ENCODE assay signal across 7 mouse cellular contexts in genomic region chr6:83599060-83599550, GRCm38 (mm10). TPM values are rescaled to one million over a fixed set of nuclear protein-coding genes. Genes with fewer than 3 reads are reported as not detected.
DNase-seq lines count a peak whose midpoint lies in the region; ATAC-seq and TF ChIP-seq lines count a peak whose summit lies in the region.

No protein-coding gene starts in this region.

- no peak for DNase-seq in ES-E14 (ENCODE audit: low read depth, low spot score)
- no peak for DNase-seq in layer of hippocampus, adult 8-10 months (ENCODE audit: low spot score in 2 of 2)
- no peak for DNase-seq in cerebellum, adult 11-12 months
- no peak for DNase-seq in cerebellum, postnatal 4 days (ENCODE audit: low spot score in 2 of 2)

- peak overlapping the region; percentile 54 to 75 for H3K4me3 ChIP-seq in ES-E14 (ENCODE audit: insufficient read depth in 1 of 2, low read depth in 1 of 2, low read length in 2 of 2, poor library complexity in 1 of 2, severe bottlenecking in 1 of 2)

- H3K9me3 ChIP-seq in ES-E14 (ENCODE audit: control insufficient read depth, insufficient read depth, low read depth, low read length): no peaks in the 10 kb centered on the region

- H3K36me3 ChIP-seq in ES-E14 (ENCODE audit: control insufficient read depth, insufficient read depth, low read length, poor library complexity, severe bottlenecking): no peaks in the 10 kb centered on the region

- peaks cover 0 to 1% of the 10 kb centered on the region in 2 experiments; a peak in 1 of 4 replicates for H3K4me1 ChIP-seq in ES-E14 (ENCODE audit: control insufficient read depth in 2 of 2, insufficient read depth in 2 of 2, low read length in 2 of 2, poor library complexity in 1 of 2)

- peak; percentile 28; the same call in 1 of the 2 replicates for ATAC-seq in common myeloid progenitor, adult 5-6 weeks (replicated peaks; ENCODE audit: low read depth, poor library complexity, severe bottlenecking)
- ATAC-seq in hematopoietic stem cell, adult 5-6 weeks (replicated peaks in 1 of 2; ENCODE audit: insufficient read depth in 1 of 2, low FRiP score in 2 of 2, low TSS enrichment in 1 of 2, low read depth in 1 of 2, poor library complexity in 2 of 2, severe bottlenecking in 2 of 2): peak; percentile 30 to 36; a peak in 1 of 4 replicates
- ATAC-seq in megakaryocyte progenitor cell, adult 5-6 weeks (replicated peaks; ENCODE audit: poor library complexity): peak; percentile 26; the same call in 1 of the 2 replicates

- no peak overlapping the region for H3K27ac ChIP-seq in ES-E14 (ENCODE audit: insufficient read depth, low read depth, low read length, poor library complexity, severe bottlenecking)

- in situ Hi-C loops in ES-E14 (cut with MboI; ENCODE audit: low sequenced_read_pairs in 2 of 2, unreplicated experiment in 2 of 2): no loop called here

- peak overlapping the region; percentile 41; the same call in 1 of the 2 replicates for H3K9ac ChIP-seq in ES-E14 (ENCODE audit: insufficient read depth, low read depth, low read length, poor library complexity, severe bottlenecking)

TF ChIP-seq in ES-E14, 5 proteins besides CTCF, POLR2A, EP300 and RAD21:
- TF ChIP-seq CHD2 (IDR thresholded peaks at IDR 0.05; ENCODE audit: low read depth, low read length): no peak
- TF ChIP-seq ZNF384 (IDR thresholded peaks at IDR 0.05; ENCODE audit: low read depth, low read length): no peak
- no peak for TF ChIP-seq ZC3H11A (IDR thresholded peaks at IDR 0.05; ENCODE audit: borderline replicate concordance, low read depth, low read length)
- no peak for TF ChIP-seq MAFK (IDR thresholded peaks at IDR 0.05; ENCODE audit: insufficient read depth, low read depth, low read length)
- no peak for TF ChIP-seq HCFC1 (IDR thresholded peaks at IDR 0.05; ENCODE audit: borderline replicate concordance, insufficient read depth, low read length)
TF ChIP-seq in ES-E14: peak in this region for 0.

RNA-seq across cellular contexts. Expression of gene Stambp, which starts 26.6 kb away (rescaled TPM):
- total RNA-seq in ES-E14 (2012; rRNA removed): 2.0 and 2.3 TPM in 2 replicates
- 6.4 and 9.3 TPM in 2 replicates for total RNA-seq in common myeloid progenitor, adult 5-6 weeks (2017)
- 6.0 and 10.6 TPM in 2 replicates for total RNA-seq in hematopoietic stem cell, adult 5-6 weeks (2017)
- 30.8 and 34.5 TPM in 2 replicates for total RNA-seq in megakaryocyte progenitor cell, adult 5-6 weeks (2015)
- total RNA-seq in megakaryocyte progenitor cell, adult 5-6 weeks (2017): 4.0 and 7.4 TPM in 2 replicates
- total RNA-seq in layer of hippocampus, adult 8-10 months (2022): 10 to 100 TPM; 36.2 to 39.9 (median 37.7) TPM

RNA-seq across cellular contexts. Expression of gene Clec4f, which starts 56.9 kb away (rescaled TPM):
- total RNA-seq in ES-E14 (2012; rRNA removed): not detected in 2 replicates
- total RNA-seq in common myeloid progenitor, adult 5-6 weeks (2017): not detected in 2 replicates
- total RNA-seq in hematopoietic stem cell, adult 5-6 weeks (2017): not detected in 2 replicates
- total RNA-seq in megakaryocyte progenitor cell, adult 5-6 weeks (2015): not detected in 2 replicates
- total RNA-seq in megakaryocyte progenitor cell, adult 5-6 weeks (2017): not detected in 2 replicates
- not detected for total RNA-seq in layer of hippocampus, adult 8-10 months (2022)
